Mouse (Mus musculus) megakaryocyte, embryonic 14.5 days (primary cell): ENCODE data around the gene Gm6164. TPM values are rescaled to one million over a fixed set of nuclear protein-coding genes. Genes with fewer than 3 reads are reported as not detected.
"Not testable (repeated sequence)": the region's sequence is repeated elsewhere in the genome, so short reads cannot be mapped to it uniquely, and the experiment has no call there.

ENCODE experiments used
- H3K27me3 ChIP-seq: replicated peaks from 2 replicates; pipeline ENCODE3; 2012; ENCODE audit warnings: inconsistent platforms
- H3K36me3 ChIP-seq: replicated peaks from 2 replicates; pipeline ENCODE3; 2012; ENCODE audit warnings: low read length, inconsistent platforms, mixed read lengths
- H3K4me1 ChIP-seq: 2 replicates; pipeline ENCODE4 v1.6.1; 2012; ENCODE audit warnings: inconsistent platforms
- H3K4me3 ChIP-seq: replicated peaks from 2 replicates; pipeline ENCODE3; 2012; ENCODE audit warnings: moderate library complexity, mild to moderate bottlenecking, inconsistent platforms
- H3K9me3 ChIP-seq: 2 replicates; pipeline ENCODE4 v1.6.1; 2012; ENCODE audit warnings: inconsistent platforms
- polyA plus RNA-seq: library from polyadenylated mRNA; stranded (reverse); fragments of >175 nt; gene quantifications from 2 replicates; pipeline ENCODE4 v1.2.3, GENCODE M21; 2012; ENCODE audit warnings: low replicate concordance; ENCODE audit not compliant: insufficient read depth

Gene Gm6164
- polyA plus RNA-seq: not detected in 2 replicates

- not testable (repeated sequence) for H3K4me1 ChIP-seq, H3K4me3 ChIP-seq, H3K9me3 ChIP-seq, H3K27me3 ChIP-seq, H3K36me3 ChIP-seq
Observed at GRCm38 (mm10) chr7:20205507-20205906, at the start of gene Gm6164. Gene Gm6164, minus strand, starts transcription at chr7:20205607.

DNA sequence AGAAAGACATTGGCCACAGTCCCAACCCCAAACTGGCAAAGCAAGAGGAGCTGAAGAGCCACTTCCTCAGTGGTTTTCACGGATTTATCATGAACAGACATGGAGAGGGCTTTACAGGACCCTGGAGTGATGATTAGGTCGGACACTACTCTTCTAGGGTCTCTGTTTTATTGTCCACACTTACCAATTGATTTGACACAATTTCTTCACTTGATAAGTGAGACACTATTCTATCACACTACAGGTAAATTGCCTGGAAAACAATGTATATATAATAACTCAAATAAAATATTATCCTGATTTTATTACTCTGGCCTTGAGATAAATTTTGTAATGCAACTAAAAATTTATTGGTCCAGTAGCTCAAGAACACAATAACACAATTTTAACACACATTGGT is 28.3 kb upstream of the Gm6164 start, which contains the start of gene Gm4498:
Gene Gm4498, minus strand, starts transcription at position 101 of the 400 bp plus-strand sequence.
- H3K4me1 ChIP-seq, H3K36me3 ChIP-seq, H3K27me3 ChIP-seq, H3K9me3 ChIP-seq, H3K4me3 ChIP-seq: not testable (repeated sequence)

- H3K4me3 ChIP-seq, H3K9me3 ChIP-seq, H3K36me3 ChIP-seq, H3K27me3 ChIP-seq, H3K4me1 ChIP-seq: not testable (repeated sequence)
Observed at GRCm38 (mm10) chr7:20193410-20193809, 12.0 kb downstream of the Gm6164 start, which contains the start of gene Vmn1r95. Gene Vmn1r95, plus strand, starts transcription at chr7:20193710.

DNA sequence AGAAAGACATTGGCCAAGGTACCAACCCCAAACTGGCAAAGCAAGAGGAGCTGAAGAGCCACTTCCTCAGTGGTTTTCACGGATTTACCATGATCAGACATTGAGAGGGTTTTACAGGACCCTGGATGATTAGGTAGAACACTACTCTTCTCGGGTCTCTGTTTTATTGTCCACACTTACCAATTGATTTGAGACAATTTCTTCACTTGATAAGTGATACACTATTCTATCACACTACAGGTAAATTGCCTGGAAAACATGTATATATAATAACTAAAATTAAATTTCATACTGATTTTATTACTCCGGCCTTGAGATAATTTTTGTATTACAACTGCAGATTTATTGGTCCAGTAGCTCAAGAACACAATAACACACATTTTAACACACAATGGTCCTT is 37.1 kb downstream of the Gm6164 start, which contains the start of gene Vmn1r94:
Gene Vmn1r94, minus strand, starts transcription at position 101 of the 400 bp plus-strand sequence.
- not testable (repeated sequence) for H3K27me3 ChIP-seq, H3K36me3 ChIP-seq, H3K4me1 ChIP-seq, H3K4me3 ChIP-seq, H3K9me3 ChIP-seq

Other genes starting within 250 kb of the Gm6164 start
- gene Ceacam20, start 240.2 kb downstream of the Gm6164 start, polyA plus RNA-seq: not detected in 2 replicates
- gene Nlrp9b, start 214.1 kb downstream of the Gm6164 start, polyA plus RNA-seq: not detected in 2 replicates
- gene Vmn1r91, start 105.9 kb downstream of the Gm6164 start, polyA plus RNA-seq: not detected in 2 replicates
- gene Gm16442, start 83.0 kb downstream of the Gm6164 start, polyA plus RNA-seq: not detected in 2 replicates
- gene Vmn1r93, start 66.5 kb downstream of the Gm6164 start, polyA plus RNA-seq: not detected in 2 replicates
- not detected in 2 replicates for gene Vmn1r94, start 37.2 kb downstream of the Gm6164 start, polyA plus RNA-seq
- gene Vmn1r95, start 11.9 kb downstream of the Gm6164 start, polyA plus RNA-seq: not detected in 2 replicates
- gene Gm4498, start 28.2 kb upstream of the Gm6164 start, polyA plus RNA-seq: not detected in 2 replicates
- gene Gm5890, start 57.2 kb upstream of the Gm6164 start, polyA plus RNA-seq: not detected in 2 replicates
- not detected in 2 replicates for gene Gm4133, start 128.5 kb upstream of the Gm6164 start, polyA plus RNA-seq
- not detected in 2 replicates for gene Gm5728, start 169.8 kb upstream of the Gm6164 start, polyA plus RNA-seq
- not detected in 2 replicates for gene Vmn1r100, start 212.3 kb upstream of the Gm6164 start, polyA plus RNA-seq
- not detected in 2 replicates for gene Vmn1r101, start 237.0 kb upstream of the Gm6164 start, polyA plus RNA-seq